Mouse (Mus musculus) urinary bladder, postnatal 36 days (tissue): ENCODE data around the gene Fahd2a.

Source experiments
- DNase-seq, 2 experiments: peaks; one replicate each; pipeline ENCODE4 v3.0.0; 2022; ENCODE audit warnings: low spot score in 2 of 2, mixed read lengths in 1 of 2

The Fahd2a gene

DNA sequence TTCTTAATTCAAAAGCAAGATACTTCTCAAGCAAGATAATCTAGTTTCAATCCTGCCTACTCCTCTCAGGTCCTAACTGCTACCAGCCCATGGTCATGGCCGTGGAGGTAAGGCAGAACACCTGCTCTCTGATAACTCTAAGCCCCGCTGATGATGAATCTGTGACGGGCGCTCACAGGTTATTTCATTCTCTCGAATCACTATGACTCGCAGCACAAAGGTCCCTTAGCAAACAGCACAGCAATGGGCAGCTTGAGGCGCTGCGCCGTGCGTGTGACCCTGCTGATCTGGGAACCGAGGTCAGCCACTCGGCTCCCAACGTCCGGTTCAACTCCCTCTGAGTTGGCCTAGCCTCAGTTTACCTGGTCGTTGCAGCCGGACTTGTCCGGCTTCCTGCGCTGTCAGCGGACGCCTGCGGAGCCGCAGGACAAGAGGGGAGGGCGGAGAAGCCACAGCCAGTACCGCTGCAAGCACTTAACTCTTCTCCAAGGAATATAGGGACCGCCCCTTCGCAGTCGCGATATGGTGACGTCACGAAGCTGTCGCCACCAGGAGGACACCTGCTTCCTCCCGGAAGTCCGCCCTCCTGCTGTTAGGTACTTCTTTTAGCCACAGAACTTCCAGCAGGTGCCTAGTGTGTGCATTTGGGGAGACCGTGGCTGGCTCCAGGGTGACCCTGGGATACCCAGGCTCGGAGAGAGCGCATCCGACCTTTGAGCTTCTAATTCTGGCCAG lies at the start of gene Fahd2a:
Gene Fahd2a, minus strand, starts transcription at position 511 of the 735 bp plus-strand sequence.
- peak; percentile 78 to 89 for DNase-seq

DNA sequence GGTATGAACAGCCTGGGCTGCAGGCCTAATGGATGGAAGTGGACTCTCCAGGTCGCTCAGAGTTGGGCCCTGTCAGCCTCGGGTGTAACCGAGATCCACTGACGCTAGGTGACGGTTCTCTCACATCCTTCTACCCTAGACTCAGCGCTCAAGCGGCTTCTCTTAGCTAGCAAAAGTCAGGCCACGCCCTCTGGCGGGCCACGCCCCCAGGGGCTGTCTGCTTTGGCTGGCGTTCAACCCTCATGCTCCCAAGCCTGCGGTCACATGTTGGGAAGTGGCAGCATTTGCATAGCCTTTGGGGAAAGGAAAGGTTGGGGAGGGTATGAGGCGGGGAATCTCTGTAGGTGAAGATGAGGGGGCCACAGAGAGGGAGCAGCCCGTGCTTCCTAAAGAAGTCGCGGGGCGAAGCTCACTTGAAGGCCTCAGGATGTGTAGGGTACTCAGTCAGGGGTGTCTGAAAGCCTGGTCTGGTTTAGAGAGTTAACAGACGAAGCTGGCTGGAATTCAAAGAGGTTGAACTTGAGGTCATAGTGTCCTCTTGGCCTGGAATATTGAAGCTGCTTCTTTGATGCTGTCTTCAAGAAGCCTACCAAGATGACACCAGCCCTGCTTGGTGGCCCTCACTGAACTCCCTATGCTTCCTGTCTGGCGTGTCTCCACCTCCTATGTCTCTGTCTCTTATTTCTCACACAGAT lies 40.3 kb upstream of the Fahd2a start:
- DNase-seq: peak in 1 of 2 experiments; percentile 69

DNA sequence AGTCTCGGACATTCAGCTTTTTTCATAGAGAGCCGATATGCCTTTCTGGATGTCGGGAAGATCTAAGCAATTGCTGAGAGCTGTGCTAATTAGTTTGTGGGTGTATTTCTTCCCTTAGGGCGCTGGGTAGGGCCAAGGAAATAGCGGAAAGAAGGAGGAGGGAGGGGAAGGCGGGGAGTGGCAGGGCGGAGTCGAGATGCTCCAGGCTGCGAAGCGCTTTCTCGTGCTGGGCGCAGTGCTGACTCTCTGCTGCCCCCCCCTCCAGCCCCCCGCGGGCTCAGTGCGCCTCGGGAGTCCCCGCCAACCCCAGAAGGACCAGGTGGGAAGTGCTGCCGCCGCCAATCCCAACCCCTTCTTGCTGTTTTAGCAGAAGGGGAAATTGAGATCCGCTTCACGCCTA lies 38.6 kb upstream of the Fahd2a start:
- DNase-seq: peak in 1 of 2 experiments; percentile 28

DNA sequence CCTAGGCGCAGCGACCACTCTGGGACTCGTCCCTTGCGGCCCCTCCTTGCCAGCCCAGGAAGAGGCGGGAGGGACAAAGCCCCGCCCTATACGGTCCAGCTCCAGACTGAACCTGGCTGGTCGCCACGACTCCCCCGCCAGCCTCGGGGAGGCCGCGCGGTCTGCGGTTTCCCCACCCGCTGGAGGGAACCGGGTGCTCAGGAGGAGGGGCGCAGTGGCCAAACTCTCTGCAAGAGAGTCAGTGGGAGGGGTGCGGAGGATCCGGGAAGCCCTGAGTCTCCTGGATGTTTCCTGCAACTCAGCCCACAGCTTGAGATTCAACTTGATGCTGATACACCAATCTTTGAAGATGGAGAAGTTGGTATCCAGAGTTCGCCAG lies 38.2 kb upstream of the Fahd2a start:
- DNase-seq: peak; percentile 56 to 79

DNA sequence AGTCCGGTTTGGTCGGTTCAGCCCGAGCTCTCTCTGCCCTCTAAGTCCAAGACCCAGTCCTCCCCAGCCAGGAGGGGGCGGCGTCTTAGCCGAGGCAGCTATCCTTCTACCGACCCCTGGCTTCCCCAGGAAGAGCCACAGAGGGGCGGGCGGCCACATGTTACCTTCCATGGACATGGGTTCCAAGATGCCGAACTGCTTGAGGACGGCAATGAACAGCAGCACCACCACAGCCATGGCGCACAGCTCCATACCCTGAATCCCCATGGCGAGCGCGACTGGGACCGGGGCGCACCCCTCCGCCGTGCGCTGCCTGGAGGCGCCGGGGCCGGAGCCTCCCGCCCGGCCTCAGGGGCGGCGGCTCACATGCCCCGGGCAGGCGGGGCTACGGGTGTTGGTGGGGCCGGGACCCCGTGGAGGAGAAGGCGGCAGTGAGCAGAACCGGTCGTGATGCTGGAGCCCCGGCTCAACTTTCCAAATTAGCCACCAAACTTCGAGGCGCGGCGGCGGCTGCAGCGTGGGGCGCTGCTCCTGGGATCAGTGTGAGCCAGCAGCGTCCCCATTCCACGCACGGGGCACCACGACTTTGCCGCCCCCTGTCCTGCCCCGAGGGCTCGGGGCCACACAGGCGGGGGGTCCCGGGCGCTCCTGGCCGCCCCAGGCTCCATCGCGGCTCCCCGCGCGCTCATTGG lies 37.6 kb upstream of the Fahd2a start:
- DNase-seq: peak in 1 of 2 experiments; percentile 6

DNA sequence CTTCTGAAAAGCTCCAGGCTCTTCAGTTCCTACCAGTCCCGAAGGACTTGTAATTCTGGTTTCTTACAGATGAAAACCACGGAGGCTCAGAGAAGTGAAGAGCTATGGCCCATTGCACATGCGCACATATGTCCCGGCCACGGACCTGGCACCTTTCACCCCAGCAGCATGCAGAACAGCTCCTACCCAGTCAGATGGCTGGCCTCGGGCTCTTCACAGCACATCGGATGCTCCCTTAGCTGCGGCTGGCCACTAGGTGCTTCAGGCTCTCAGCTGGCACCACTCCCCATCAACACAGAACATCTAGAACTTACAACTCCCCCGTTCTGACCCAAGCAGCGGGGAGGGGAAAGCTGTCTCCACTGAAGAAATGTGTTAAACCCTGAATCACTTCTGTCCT lies 35.4 kb upstream of the Fahd2a start:
- DNase-seq: peak in 1 of 2 experiments; percentile 12

DNA sequence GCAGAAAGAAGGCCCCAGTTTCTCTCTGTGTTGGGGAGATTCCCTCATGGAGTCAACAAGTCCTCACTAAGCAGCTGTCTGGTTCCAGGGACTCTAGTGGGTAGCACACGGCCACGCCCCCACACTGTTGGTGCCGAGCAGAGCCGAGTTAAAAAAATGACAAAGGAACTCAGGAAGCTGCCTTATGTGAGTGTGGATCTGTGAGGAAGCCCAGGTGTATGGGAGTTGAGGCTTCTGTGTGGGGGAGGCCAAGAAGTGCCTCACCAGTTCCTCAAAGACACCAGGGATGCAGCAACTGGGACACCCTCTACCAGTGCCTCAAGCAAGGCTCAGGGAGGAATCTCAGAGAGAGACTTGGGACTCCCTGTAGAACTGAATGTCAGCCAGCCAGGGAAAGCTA lies 34.8 kb upstream of the Fahd2a start:
- no peak for DNase-seq

DNA sequence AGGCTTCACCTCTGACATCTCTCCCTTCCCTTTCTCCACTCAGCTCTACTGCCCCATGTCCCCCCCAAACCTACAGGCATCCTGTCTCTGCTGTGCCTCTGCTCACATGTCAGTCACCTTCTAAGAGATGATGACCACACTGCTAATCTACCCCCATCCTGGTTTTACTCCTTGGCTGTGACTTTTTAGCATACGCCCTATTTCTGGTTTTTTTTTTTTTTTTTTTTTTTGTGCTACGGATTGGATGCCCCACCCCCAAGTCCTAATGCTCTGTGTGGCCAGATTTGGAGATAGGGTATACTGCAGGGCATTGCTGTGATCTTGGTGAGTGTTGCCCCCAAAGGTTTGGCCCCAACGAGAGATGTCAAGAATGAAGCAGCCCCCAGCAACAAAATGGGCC lies 27.9 kb upstream of the Fahd2a start:
- DNase-seq: no peak

DNA sequence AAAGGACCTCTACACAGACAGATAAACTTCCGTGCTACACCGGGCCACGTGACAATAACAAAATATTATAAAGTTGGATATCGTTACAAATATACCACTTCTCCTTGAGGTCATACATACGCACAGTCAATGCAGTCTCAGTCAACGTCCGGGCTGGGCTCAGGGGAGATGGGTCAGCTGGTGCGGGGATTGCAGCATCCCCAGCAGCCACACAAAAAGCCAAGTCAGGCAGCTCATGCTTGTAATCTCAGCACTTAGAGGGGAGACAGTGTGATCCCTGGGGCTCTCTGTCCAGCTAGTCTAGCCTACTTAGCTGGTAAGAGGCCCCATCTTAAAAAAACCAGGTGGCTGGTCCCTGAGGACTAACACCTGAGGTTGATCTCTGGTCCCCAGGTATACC lies 26.9 kb upstream of the Fahd2a start:
- no peak for DNase-seq

DNA sequence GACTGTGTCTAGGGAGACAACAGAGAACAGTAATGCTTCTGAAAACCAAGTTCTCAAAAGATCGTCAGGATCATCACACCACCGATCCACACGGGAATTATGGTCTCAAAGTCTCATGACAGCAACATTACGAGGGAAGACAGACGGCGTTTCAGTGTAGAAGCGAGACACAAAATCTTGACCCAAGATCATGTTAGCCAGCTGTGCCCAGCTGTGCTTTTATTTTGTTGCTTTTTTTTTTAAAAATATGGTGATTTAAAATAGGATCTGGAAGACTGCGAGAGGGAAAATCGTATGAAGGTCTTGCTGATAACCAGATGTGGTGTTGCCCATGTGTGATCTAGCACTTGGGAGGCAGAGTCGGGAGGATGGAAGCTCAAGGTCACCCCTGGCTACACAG lies 26.3 kb upstream of the Fahd2a start:
- no peak for DNase-seq

DNA sequence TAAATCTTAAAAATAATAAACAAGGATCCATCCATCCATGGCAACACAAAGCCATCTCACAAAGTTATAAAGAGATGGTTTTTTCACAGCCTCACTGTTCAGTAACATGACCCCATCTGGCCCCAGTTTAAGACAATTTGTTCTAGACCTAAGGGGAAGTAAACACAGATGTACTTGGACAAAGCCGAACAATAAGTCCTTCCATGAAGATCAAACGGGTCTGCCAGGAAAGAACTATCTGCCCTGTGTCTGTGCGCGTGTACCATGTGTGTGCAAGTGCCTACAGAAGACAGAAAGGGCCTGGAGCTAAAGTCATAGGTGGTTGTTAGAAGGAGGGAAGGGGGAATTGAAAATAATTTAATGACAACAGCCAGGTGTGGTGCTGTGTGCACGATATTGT lies 25.8 kb upstream of the Fahd2a start:
- no peak for DNase-seq

DNA sequence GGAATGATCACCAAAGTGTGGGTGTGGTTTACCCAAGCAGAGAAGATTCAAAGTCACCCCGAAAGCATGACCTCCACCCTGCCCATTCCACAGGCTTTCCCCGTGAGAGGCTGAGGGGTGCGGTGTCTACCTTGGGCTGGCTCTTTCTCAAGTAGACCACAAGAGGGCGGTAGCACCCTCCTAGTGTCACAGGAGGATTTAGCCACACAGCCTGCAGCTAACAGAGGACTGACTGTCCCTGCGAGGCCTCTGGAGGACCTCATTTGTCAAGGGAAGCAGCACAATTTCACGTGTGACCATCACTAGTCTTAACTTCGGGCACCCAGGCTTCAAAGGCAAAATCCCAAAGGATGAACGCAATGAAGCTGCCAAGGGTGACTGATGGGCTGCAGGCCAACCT lies 17.9 kb upstream of the Fahd2a start:
- peak in 1 of 2 experiments; percentile 51 for DNase-seq

DNA sequence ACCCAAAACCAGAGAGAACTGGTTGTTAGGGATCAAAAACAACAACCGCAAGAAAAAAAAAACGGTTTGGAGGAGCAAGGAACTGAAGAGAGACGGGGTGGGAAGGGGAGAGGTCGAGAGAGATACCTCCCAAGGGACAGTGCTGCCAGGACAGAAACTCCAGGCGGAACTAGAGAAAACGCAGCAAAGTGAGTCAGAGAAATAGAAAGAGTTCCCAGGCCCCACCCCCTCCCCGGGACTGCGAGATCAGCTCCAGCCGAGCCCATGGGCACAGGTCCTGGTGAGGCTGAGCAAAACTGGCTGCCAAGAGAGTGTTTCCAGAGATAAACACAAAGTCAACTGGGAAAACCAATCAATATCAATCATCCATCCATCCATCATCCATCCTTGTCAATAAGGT lies 17.0 kb upstream of the Fahd2a start:
- no peak for DNase-seq

DNA sequence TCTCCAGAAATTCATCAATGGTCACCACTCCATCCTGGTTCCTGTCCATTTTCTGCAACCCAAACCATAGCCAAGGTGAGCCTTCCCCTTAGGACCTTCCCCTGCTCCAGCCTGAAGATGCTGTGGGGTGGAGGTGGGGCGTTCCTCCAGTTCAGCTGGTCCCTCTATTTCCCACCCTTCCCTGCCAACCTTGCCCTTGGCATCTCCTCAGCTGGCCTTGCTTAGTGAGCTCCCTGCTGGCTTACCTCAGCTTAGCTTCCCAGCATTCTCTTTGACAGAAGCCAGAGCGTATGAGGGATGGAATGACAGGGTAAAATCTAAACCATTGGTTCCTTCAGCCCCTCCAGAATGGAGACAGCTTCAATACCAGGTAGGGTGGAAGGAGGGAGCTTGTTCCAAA lies 15.0 kb upstream of the Fahd2a start:
- no peak for DNase-seq

DNA sequence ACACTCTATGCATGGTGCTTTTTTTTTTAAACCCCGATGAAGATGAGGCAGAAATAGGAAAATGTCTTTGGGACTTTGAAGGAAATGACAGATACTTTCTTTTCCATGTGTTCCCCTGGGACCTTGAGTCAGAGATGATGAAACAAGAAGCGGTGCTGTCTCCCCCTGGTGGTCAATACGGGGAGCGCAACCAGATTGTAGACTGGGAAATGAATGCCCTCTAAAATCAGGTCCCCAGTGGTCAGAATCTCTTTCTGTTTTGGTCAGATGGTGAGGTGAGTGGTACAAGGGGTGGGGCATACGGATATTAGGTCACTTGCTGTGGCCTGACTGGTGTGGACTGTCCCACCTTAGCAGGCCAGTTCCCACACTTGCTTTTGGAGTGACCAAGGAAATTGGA lies 9.4 kb upstream of the Fahd2a start:
- peak; percentile 60 to 71 for DNase-seq

DNA sequence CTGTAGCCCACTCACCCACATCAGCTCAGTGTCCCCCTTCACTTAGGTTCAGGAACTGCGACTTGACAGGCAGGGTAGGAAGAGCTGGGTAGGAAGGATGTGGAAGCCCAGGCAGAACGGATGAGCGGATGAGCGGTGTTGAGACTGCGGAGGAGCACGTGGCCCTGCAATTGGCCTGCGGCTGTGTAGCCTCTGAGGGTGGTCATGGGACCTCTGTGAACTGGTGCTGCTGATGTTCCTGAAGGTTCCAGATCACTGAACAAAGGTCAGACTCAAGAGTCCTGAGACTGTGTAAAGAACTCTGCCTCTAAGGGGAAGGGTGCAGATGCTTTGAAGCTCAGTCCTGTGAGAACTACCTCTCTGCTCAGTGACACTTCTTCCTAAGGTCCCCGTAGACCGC lies 8.8 kb upstream of the Fahd2a start:
- DNase-seq: no peak

DNA sequence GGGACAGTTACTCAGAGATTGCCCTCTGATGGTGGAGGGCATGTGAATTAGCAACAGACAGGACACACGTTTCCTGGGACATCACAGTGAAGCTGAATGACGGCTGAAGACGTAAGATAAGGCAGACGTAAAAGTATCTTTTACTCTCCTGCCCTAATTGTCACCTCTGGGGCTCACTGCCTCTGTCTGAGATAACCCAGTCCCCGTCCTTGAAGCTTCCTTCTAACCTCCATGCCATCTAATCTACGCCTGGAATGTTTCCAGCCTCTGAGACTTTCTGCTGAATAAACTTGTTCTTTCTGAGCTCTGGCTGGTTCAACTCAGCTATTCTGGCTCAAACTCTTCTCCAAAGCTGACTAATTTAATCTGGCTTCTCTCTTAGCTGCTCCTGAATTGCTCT lies 7.4 kb upstream of the Fahd2a start:
- DNase-seq: no peak

DNA sequence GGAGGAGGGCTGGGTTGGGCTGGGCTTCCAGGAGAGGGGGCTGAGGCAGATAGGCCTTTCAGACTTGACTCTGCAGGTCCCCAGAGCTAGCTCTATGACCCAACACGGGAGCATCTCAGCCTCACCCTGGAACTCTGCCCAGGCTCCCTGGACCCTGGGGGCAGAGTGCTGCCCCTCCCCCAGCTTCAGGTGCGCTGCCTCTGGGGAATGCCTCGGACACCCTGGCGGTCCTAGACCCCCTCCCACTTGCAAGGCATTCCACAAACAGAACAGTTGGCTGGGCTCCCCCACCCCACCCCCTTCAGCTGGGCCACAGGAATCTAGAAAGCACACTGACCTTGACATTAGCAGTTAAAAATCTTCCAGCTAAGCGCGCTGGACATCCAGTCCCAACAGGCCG lies 5.3 kb upstream of the Fahd2a start:
- no peak for DNase-seq

DNA sequence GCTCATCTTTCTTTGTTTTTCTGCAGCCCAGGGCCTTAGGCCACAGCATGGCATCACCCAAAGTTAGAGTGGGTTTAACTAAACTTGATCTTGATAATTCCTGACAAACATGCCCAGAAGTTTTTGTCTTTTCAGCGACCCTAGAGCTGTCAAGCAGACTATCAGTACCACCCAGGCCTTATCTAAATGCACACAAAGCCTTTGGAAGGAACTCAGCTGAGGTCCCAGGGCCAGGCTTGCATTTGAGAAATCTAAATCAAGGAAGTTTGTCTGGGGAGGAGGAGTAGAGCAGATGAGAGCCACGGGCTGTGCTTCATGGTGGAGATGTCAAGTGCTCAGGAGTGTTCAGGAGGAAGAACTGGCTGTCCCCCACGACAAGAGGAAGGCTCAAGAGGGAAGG lies 2.5 kb upstream of the Fahd2a start:
- no peak for DNase-seq

DNA sequence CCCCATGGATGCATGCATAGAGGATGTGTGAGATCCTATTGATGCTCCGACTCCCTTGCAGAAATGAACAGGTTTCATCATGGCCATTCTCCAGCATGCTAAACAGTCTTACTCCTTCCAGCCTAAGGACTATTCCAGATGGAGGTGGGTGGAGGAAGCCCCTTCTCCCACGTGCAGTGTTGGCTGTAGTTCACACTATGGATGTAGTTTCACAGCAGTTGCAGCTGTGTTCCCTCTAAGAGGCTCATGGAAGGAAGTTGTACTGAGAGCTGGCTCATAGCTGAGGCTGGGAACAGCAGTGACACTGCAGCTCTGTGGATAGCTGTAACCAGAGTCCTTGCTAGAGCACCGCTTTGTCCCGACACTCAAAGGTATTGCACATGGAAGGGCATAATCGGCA lies 6.7 kb downstream of the Fahd2a start:
- no peak for DNase-seq

DNA sequence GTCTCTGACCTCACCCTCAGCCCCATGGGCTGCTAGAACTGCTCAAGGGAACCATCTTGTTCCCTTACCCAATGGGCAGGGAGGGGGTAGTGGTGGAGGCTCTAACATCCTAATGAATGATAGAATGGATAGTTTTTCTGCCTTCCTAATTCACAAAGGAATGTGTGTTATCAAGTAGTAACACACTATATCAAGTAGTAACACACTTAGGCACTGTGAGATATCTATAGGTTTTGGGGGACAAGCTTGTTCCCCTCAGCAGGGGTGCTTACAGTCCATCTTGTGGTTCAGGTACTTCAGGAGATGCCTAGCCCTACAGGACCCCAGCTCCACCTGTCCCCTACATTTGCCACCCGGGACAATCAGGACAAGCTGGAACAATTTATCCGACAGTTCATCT lies 8.8 kb downstream of the Fahd2a start:
- no peak for DNase-seq

DNA sequence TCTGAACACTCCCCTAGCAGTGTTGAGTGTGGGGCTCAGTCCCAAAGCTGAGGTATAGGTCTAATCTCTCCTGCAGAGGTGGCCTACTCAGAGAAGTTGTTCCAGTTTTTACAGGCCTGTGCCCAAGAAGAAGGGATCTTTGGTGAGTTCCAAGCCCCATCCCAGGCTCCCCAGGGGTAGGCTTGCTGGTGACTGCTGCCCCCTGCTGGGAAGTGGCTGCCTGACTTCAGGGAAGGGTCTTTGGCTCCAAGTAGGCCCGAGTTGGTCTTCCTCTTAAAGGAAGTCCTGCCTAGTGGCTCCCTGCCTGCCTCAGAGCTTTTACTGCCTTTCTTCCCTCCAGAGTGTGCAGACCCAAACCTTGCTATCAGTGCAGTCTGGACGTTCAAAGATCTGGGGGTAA lies 9.2 kb downstream of the Fahd2a start:
- DNase-seq: no peak
